Mouse (Mus musculus) embryo, embryonic 10.5 days (tissue): Measurements from ENCODE around the gene Cep78.

Experiments used
- DNase-seq: peaks from one replicate; pipeline ENCODE4 v3.0.0-alpha.2; 2015; ENCODE audit warnings: low spot score

Cep78 gene

DNA sequence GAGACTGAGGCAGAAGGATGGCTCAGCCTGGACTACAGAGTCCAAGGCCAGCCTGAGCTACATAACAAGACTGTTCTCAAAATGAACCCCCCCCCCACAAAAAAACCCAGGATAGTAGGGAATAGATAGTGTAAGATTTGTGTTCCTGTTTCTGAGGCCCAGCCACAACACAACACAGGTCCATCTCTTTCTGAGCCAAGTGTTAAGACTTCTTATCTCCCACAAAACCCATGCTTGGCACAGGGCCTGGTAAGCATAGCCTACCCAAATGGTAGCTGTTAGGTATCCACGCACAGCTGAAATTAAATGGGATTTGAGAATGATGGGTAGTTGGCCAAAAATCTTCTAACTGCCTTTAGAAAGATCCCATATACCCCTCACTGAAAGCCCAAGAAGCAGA, 74.3 kb downstream of the Cep78 start:
- no peak for DNase-seq

DNA sequence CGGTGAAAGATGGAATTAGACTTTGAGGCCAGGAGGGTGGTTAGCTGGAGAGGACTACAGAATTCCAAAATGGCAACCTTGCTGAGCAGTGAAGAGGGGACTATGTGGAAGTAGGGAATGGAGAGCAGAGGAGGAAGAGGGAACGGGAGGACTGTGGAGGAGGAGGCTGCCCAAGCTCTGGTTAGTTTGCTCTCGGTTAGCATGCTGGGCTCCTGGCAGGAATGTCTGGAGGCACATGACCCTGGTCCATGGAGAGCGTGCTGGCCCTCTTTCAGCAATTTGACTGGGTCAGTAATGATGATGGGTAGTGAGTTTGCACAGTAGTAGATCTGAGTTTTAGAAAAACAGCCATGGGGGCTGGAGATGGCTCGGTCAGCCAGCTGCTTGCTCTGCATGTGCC, 76.8 kb downstream of the Cep78 start:
- DNase-seq = no peak
